Mouse (Mus musculus) right cerebral cortex, postnatal 25 days (tissue): Measurements from ENCODE around the gene Mxi1.
"Not testable (repeated sequence)": the region's sequence is repeated elsewhere in the genome, so short reads cannot be mapped to it uniquely, and the experiment has no call there.

Source experiments
- DNase-seq: peaks from one replicate; pipeline ENCODE4 v3.0.0; 2022

Mxi1 gene

DNA sequence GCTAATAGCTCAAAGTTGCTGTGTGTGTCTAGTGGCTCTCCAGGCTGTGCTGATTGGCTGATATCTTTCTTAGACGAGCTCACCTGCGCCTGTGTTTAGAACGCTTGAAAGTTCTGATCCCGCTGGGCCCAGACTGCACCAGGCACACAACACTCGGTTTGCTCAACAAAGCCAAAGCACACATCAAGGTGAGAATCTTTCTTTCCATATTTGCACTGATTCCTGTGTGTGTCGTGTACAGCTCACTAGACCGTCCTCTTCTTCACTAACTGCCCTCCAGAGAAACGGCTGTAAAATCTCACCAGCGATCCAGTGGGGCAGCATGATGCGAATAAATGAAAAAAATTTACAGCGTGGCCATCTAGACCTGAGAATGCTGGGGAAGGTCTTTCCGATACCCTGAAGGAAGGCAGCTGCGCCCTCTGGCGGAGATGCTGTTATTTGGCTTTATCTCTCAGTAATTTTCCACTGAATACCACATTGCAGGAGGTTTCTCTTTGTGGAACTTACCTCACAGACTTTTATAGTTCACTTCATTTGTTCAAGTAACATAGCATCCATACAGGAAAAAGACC lies 59.2 kb downstream of the Mxi1 start:
- peak; percentile 80 for DNase-seq

DNA sequence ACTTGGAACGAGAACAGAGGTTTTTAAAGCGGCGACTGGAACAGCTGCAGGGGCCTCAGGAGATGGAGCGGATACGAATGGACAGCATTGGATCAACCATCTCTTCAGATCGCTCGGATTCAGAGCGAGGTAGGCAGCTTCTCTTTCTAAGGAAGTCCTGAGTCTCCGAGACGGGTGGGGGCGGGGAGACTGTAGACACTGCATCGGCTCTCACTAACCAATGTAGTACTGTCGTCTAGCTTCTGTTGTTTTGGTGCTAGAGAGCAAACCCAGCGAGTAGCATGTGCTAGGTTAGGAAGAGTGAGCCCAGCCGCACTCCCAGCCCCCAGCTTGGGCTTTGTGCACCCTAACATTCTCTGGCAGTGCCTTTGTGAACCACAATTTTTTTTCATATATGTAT lies 59.9 kb downstream of the Mxi1 start:
- no peak for DNase-seq

DNA sequence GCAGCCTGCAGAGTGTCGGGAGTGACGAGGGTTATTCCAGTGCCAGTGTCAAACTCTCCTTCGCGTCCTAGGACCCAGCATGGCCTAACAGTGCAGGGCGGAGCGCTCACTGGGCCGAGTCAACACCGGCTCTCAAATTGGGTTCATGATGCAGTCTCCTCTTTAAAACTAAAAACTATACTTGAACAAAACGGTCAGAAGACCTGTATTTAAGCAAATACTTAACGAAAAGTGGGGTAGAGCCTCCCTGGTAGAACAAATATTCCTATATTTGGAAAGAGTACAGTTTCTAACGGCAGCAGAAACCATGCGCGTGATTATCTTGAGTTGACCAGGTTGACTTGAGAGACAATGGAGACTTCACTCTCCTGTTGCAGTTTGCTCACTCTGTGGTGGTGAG lies 61.3 kb downstream of the Mxi1 start, which contains the start of gene Gm10197:
Gene Gm10197 (minus strand): TSS at position 101 of the 400 bp plus-strand sequence.
- DNase-seq = no peak

DNA sequence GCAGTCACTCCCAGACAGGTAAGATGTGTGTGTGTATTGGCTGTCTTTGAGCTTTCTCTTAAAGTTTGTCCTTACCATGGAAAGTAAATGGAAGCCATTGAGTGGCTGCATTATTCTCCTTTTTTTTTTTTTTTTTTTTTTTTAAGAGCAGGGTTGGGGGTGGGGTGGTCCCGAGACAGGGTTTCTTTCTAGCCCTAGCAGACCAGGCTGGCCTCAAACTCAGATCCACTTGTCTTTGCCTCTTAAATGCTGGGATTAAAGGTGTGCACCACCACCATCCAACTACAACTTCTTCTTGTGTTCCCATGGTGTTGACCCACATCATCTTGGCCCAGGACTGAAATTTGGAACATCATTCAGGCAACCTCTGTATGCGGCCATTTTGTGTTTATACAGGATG lies 63.3 kb downstream of the Mxi1 start:
- DNase-seq = no peak

DNA sequence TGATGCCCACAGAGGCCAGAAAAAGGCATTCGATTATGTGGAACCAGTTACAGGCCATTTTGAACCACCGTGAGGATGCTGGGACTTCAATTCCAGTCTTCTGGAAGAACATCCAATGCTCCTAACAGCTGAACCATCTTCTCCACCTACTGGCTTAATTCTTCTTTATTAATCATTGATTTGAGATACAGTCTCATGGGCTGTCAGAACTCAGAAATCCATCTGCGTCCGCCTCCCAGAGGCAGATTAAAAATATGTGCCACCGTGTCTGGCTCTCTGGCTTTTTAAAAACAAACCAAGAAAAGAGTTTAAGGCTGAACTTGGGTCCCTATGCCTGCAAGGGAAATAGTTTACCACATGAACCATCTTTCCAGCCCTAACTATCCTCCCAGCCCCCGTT lies 65.0 kb downstream of the Mxi1 start:
- DNase-seq = no peak

DNA sequence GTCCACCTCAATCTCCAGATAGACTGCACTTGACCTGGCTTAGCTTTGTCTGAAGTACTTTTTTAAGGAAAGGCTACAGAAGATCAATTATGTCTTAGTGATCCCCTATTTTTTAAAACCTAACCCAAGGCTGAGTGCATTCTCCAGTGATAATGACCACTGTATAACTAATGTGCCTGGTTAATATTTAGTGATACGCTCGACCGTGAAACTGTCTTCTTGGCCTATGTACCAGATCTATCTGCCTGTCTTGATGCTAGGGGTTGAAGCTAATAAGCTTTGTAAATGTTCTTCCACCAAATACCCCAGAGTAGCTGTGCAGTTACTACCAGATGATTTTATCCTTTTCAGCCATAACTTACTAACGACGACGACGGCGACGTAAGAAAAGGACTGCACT lies 65.5 kb downstream of the Mxi1 start:
- no peak for DNase-seq

DNA sequence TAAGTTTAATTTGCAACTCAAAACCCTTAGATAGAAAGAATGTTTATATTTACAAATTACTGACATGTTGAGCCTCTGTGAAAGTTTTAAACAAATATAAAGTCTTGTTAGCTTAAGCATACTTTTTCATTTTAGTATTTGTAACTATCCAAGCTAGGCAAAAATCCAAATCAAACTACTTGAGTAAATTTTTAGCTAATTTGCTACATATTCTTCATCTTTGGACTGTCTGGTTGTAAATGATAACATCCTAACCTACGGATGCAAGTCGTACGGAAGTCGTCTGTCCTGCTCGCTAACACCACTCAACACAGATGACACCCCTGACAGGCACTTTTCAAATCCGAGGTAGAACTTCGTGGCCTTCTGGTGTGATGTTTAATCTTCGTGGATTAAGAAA lies 67.3 kb downstream of the Mxi1 start:
- DNase-seq = no peak

DNA sequence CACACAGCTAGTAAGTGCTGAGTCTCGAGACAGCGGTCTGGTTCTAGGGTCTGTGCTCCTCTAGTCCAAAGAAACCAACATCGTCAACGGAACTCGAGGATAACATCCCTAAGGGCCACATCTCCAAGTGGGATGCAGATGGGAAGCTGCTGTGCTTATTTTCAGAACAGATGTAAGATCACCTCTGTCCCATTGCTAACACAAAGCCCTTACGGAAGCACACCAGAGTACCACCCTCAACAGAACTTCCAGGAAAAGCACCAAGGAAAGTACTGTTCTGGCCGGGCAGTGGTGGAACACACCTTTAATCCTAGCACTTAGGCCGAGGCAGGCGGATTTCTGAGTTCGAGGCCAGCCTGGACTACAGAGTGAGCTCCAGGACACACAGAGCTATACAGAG lies 68.1 kb downstream of the Mxi1 start:
- no peak for DNase-seq

DNA sequence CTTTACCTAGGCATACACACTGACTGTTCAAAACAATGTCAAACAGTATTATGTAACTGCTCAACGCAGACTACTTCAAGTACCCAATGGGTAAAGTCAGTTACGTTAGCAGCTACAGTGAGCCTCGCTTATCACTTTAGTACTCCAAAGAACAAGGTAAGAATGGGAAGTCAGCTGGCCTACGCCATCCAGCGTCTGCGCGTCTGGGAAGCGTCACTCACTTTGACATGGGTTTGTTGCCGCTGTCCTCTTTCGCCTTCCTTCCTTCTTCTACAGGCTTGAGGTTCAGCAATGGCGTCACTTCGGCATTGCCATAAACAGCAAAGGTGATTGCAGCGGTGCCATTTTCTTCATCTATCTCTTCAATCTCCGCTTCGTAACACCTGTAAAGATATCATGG lies 73.0 kb downstream of the Mxi1 start:
- DNase-seq = no peak

DNA sequence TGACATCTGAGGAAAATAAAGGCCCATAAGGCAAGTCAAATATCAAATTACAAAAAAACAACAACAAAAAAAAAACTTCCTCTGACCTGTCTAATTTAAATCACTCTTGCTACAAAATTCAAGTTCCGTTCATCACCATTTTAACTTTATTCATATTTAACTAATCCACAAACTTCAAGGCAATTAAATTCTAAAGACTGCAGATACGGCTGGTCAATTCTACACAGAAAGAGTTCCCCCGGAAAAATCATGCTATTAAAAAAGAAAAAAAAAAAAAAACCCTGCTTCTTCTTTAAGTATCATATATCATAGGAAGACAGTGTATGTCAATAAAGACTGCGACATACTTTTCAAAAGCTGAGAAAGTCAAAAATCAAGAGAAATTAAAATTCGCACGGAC lies 79.1 kb downstream of the Mxi1 start:
- DNase-seq = no peak

DNA sequence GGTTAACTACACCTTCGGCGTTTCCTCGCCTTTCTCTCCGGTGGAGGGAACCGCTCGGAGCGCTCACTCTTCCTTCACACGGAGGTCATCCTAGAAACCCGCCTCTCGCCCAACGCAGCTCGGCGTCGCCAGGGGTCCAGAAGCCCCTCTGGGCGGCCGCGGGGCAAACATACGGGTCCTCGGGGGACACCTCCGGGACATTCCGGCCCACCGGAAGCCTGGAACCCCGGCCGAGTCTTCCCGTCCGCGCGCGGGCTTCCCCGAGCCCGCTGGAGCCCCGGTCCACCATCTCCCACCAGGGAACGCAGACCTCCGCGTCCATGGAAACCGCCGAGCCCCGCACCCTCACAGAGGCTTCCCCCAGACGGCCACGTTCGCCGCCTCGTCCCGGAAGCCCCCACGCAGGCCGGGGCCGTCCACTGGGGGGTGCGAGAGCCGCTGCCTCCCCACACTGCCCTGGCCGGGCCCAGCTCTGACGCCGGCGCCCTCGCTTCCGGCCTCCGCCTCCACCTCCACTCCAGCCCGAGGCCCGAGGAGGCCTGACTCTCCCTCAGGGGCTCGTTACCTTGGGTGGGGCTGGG lies 79.6 kb downstream of the Mxi1 start:
- DNase-seq = no peak

DNA sequence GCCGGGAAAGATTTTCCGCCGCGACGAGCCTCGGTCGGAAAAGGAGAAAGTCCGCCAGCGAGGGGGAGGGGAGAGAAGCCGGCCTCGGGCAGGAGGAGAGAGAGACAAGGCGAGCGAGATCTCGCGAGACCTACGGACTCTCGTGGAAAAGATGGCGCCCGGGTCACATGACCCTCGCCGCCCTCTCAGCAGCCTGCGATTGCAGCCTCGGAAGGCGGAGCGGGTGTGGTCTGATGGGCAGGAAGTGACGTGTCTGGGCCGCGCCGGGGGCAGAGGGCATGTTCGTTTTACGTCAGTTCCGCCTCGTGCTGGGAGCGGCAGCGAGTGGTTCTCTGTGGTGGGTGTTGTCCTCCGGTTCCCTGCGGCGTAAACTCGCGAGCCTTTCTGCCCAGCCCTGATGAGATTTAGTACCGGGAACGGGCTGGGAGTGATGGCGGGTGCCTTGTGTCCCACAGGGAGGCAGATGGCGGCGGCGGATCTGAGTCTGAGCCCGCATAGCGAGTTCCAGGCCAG lies 80.2 kb downstream of the Mxi1 start, which contains the start of gene Smndc1:
Gene Smndc1 (minus strand): TSS at position 84 of the 513 bp plus-strand sequence.
- peak; percentile 100 for DNase-seq

DNA sequence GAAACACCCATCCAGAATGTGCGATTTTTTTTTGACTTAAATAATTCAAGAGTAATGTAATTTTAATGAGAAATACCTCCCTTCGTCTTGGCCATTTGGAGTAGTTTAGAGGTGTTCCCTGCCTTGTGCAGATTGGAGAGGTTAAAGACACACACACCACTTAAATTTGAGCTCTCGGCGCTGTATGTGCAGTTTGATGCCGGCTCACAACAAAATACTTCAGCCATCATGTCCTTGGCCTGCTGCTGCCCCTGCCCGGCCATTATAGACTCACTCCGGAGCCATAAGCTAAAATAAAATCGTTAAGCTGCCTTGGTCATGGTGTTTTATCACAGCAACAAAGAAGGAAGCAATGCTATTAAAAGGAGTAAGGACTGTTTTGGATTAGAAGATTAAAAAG lies 81.1 kb downstream of the Mxi1 start:
- DNase-seq = no peak

DNA sequence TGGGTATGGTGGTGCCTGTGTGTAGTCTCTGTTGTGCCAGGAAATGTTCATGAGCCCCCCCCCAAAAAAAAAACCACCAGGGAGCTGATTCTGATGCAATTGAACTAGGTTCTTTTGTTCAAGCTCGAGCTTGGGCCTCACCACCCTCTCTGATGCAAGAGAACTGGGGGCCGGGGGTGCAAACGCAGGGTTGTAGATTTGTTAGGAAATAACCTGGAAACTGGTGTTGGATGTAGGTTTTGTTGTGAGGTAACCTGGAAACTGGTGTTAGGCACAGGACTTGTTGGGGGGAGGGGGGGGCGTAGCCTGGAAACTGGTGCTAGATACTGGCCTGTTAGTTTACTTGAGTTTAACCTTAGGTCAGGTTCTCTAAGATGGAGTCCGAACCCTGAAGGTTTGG lies 81.5 kb downstream of the Mxi1 start:
- DNase-seq = no peak

DNA sequence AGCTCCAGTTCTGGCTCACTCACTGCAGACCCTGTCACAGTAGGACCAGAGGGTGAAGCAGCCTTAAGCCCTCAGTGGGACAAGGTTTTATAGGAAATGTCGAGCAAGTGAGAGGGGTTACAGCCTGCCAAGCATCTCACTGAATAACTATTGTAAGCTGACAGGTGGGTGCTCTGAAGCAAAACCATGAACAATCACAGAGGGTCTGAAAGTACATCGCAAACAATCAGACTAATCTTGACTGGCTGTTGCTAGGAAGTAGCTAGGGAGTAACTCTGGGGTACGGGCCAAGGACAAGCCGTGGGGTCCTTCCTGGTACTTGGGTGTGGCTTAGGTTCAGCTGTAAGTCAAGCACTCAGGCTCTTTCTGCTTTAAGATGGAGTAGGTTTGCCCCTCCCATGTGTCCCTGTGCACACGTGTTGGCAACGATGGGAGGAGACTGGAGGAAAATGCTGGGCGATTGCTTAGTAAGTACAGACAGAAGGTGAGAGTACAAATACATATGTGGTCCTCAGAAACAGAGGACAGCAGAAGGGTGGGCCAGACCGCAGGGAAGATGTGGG lies 82.5 kb downstream of the Mxi1 start:
- DNase-seq = no peak

DNA sequence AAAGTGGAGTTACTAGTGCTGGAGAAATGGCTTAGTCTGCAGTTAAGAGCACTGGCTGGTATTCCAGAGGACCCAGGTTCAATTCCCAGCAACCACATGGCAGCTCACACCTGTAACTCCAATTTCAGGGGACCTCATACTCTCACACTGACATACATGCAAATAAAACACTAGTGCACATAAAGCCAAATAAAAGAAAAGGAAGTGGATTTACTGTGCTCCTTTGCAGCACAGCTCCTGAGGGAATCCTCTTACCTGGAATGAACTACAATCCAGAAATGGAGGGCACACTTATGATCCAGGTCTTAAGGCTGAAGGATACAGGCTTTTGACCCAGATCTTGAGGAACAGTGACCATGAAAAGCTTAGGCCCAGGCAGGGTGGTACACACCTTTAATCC lies 83.3 kb downstream of the Mxi1 start:
- no peak for DNase-seq

DNA sequence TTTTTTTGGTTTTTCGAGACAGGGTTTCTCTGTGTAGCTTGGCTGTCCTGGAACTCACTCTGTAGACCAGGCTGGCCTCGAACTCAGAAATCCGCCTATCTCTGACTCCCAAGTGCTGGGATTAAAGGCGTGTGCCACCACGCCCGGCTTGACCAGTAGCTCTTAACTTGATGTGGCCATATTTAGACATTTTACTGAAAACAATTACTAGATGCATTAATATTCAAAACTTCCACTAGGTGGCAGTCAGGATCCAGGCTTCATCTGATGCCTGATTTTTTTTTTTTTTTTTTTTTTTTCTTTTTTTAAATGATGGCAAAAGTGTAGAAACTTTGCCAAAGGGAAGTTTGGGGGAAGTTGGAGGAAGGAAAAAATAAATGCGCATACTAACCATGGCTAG lies 84.2 kb downstream of the Mxi1 start:
- DNase-seq = no peak

DNA sequence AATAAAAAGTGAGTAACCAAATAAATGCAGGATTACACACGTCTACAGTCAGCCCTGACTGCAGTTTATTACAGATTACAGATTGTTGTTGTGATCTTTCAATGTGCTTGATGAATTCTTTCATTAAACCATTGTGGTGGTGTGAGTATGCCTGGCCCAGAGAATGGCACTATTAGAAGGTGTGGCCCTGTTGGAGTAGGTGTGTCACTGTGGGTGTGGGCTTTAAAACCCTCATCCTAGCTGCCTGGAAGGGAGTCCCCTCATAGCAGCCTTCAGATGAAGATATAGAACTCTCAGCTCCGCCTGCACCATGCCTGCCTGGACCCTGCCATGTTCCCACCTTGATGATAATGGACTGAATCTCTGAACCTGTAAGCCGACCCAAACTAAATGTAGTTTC lies 84.6 kb downstream of the Mxi1 start:
- not testable (repeated sequence) for DNase-seq

DNA sequence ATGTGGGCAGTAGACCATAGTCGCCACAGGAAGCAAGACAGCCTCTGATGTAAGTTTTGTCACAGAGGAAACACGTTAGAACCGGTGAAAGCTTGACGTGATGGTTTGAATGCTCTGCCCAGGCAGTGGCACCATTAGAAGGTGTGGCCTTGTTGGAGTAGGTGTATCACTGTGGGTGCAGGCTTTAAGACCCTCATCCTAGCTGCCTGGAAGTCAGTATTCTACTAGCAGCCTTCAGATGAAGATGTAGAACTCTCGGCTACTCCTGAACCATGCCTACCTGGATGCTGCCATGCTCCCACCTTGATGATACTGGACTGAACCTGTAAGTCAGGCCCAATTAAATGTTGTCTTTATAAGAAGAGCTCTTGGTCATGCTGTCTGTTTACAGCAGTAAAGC lies 85.5 kb downstream of the Mxi1 start:
- DNase-seq = not testable (repeated sequence)

DNA sequence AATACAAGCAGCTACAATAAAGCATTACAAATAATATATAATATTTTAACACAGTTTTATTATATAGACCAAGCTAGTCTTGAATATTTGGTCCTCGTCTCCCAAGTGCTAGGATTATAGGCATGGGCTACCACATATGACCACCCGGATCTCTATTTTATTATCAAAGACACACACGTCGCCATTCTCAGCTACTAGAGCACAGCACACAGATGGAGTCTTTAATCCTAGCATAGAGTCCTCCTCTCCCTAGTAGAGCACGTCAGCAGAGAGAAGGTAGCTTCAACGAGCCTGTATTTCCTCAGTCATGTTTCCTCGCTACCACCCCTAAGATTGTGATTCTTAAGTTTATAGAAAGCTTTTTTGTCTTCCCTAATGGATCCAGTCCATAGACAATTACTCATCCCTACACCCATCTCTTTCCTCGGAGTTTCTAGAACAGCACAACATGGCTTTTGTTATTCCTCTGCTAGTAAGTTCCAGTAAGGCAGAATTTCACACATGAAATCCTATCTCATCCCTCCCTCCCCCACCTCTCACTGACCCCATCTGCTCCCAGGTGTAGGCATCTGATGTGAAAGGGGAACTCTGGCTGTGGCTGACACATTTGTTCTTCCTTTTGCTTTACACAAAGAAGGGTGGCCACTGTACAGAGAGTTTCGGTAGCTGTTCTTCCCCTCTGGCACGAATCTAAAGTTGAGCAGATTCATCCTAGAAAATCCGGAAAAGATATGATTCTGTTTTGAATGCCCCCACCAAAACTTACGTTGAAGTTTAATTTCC lies 87.3 kb downstream of the Mxi1 start:
- no peak for DNase-seq

DNA sequence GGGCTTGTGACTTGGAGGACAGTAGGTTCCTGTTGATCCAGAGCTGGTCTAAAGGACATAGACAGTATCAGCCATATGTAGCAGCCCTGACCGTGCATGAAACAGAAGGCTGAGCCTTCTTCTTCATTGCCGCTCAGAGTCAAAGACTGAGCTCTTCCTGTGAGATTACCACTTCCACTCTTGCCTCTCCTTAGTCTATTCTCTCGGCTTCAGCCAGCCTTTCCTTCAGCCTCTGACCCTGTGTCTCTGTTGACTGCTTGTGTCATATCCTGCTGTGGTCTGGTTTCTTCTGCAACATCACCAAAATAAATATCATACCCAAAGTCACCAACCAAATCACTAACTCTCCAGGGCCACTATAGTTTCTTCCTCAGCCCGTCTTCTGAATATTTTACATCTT lies 88.9 kb downstream of the Mxi1 start:
- no peak for DNase-seq

DNA sequence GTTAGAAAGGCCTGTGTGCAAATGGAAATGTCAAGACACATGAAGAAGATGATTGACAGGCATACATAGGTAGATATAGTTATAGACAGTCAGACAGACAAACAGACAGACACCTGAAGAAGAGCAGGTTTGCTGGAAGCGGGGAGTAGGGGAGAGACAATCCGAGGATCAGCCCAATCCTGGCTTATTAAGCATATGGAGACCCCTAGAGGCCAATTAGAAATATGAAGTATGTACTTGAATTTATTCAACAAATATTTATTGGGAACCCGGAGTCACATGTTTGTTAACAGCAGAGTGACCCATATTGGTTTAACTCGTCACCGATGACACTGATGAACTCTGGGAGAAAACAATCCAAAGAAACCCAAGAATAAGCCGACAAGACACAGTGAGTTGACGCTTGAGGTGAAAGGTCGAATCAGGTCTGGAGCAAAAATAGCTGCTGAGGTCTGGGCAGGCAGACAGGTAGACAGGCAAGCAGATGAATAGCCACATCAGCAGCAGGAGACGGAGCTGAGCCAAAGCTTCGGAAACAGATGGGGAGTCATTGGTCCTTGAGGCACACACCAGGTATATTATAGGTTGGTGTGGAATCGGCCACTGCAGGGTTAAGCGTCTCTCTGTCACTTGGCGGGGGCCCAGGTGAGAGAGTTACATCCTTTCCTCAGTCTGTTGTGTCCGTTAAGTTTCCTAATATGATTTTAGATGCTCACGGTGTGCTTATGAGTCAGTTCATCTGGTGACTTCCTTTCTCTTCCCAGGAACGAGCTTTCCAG lies 90.2 kb downstream of the Mxi1 start:
- DNase-seq = no peak
